Mouse (Mus musculus): Measurements from ENCODE around the gene Plxnd1.

Gene Plxnd1

GRCm38 (mm10) chr6:115961743-115962142, 33.1 kb downstream of the Plxnd1 start:
- intact Hi-C loops (cut with DNase I): no loop called here

DNA sequence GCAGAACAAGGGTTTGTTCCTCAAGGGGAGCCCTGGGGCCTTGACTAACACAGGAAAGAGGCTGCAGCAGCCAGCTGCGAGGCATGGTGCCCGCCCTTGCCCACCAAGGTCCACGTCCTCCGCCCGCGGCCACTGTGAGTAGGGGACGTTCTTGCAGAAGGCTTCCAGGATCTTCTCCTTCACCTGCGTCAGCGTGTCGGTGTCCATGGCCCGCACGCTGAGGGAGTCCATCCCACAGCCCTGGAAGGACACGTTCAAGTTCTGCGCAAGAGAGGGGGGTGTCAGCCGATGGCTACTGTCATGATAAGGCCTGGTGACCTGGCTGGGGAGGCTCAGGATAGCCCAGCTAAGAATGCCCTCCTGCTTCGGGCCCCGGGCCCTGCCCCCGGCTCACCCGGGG, 34.5 kb downstream of the Plxnd1 start:
- intact Hi-C loops (cut with DNase I): no loop called here

- intact Hi-C loops (cut with DNase I): loop anchor here (5.0 kb wide), 3 partner anchors 33 to 57 kb away; no protein-coding TSS in a partner anchor
These were observed 35.6 kb downstream of the Plxnd1 start for GRCm38 (mm10) chr6:115959151-115959691.

DNA sequence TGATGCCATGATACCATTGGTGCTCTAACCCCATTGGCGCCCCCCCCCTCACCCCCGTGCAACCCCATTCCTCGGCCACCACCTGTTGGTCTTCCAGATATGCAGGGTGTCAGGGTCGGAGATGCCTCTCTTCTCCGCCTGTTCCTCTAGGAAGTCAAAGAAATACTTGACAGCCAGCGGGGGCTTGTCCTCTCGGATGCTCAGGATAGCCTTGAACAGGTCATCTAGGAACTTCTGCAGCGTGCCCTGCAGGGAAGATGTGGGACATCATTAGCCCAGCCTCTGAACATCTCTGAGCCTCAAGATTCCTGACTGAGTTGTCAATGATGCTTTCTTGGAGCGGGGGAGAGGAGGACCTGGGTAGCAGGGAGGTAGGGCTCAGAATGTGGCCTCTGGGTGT, 36.4 kb downstream of the Plxnd1 start:
- intact Hi-C loops (cut with DNase I): loop anchor here (5.0 kb wide), 3 partner anchors 34 to 56 kb away; no protein-coding TSS in a partner anchor

- intact Hi-C loops (cut with DNase I): loop anchor here (5.0 kb wide), 3 partner anchors 35 to 55 kb away; no protein-coding TSS in a partner anchor
These were observed 37.1 kb downstream of the Plxnd1 start for GRCm38 (mm10) chr6:115957681-115958080.

DNA sequence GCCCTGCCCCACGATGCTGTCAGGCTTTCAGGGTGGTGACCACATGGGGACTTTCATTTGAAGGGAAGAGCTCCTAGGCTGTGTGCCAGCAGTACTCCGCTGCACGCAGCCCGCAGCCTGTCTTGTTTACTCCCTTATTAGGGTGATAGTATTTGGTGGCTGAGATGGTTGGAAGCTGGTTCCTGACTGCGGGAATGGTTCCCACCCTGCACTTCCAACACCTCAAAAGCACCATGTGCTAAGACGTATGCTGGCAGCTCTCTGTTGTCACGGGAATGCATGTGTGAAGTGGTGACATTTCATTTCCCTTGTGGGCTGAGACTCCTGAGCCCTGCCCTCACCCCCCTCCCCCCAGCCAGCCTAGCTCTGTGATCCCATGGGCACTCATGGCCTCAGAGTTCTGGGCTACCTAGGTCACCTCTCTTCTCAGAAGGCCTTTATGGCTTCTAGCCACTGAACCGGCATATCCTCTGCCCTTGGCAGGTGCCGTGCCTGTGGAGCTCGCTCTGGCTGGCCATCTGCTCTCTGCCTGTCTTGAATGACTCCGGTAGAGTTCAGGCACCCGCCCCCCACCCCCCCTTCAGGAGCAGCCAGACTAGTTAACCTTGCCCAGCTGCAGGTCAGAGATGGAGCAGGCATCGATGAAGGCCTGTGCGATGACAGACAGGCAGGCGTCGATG, 37.7 kb downstream of the Plxnd1 start:
- intact Hi-C loops (cut with DNase I): loop anchor here (5.0 kb wide), 3 partner anchors 35 to 55 kb away; no protein-coding TSS in a partner anchor

GRCm38 (mm10) chr6:115956418-115956921, 38.3 kb downstream of the Plxnd1 start:
- intact Hi-C loops (cut with DNase I): loop anchor here (5.0 kb wide), 3 partner anchors 36 to 54 kb away; no protein-coding TSS in a partner anchor

DNA sequence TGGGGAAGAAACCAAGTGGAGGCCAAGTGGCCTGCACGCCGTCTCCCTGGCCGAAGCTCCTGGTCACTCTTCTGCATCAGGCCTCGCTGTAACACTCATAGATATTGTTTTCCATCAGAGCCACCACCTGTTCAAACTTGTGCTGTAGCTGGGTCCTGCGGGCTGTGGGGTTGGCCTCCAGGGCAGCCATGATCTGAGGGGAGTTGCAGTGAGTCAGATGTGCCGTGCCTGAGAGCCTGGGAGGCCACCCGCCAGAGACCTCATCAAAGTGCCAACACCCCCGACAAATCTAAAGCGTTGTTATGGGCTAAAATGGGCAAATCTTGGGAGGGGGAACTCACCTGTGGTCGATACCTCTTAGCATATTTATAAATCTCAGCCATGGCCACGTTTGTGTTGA, 39.1 kb downstream of the Plxnd1 start:
- intact Hi-C loops (cut with DNase I): loop anchor here (5.0 kb wide), 3 partner anchors 37 to 53 kb away; no protein-coding TSS in a partner anchor

DNA sequence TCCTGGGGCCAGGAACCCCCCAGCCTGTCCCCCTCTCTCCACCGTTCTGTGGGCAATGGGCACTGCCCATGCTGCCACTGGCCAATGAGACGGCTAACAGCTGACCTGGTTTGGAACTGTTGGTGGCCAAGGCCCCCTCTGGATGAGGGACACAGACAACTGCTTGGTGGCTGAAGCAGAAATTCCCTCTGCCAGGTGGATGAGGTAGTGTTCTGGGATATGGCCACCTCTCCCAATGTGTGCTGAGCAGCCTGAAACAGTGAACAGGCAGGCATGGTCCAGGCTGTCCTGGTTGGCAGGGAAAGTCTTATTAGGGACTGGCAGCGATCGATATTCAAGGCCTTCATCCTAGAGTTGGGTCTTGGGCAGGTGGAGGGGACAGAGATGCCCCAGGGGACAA, 39.6 kb downstream of the Plxnd1 start:
- intact Hi-C loops (cut with DNase I): loop anchor here (5.0 kb wide), 3 partner anchors 37 to 53 kb away; no protein-coding TSS in a partner anchor

DNA sequence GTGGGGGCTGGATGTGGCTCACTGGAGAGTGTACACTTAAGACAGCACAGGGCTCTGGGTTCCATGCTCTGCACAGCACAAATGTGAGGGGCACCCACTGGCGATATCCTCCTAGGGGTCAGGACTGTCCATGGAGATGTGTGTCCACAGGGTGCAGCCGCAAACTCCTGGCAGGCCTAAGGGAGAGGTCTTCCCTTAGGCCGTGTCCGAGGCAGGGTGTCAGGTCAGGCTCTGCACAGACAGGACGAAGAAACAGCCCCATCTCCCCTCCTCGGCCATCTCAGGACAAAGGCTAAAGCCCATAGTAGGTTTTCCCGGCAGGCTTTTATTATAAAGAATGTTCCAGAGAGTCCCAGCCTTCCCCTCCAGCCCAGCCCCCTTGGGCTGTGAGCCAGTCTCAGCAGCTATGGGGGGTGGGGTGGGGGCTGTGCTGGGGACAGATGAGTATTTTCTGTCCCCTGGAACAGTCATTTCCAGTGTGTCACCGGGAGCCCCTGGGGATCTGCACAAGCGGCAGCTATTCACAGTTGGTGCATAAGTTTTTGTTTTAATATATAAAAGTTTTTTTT, 40.2 kb downstream of the Plxnd1 start:
- intact Hi-C loops (cut with DNase I): loop anchor here (5.0 kb wide), 3 partner anchors 37 to 52 kb away; no protein-coding TSS in a partner anchor

DNA sequence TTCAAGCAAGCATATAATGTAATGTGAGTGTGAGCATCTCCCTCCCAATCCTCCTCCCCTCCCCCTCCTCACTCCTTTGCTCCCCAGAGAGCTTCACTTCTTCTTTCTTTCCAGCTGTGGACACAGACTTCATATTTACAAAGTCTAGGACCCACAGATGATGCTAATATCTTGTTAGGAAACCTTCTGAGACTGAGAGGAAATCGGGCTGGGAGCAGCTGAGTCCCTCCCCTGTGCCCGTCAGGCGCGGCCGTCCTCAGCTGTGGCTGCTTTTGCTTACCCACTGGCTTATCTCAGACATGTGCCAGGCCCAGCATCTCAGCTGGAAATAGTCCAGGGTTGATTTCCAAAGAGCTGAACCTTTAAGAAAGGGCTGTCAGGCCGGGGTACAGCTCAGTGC, 48.4 kb downstream of the Plxnd1 start:
- intact Hi-C loops (cut with DNase I): no loop called here

DNA sequence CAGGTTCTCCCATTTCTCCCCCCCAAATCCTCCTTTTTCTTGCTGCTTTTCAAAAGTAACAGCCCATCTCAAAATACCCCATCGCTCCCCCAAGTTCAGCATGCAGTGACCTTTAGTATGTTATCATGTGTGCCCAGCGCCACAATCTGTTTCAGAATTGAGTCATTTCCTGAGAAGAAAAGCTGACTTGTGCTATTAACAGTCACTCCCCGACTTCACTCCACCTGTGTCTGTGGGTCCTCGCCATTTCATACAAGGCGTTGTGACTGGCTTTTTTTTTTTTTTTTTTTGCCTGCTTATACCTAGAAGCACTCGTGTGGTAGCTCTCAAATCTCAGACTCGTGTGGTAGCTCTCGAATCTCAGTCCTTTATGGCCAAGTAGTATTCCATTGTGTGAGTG, 49.2 kb downstream of the Plxnd1 start:
- intact Hi-C loops (cut with DNase I): no loop called here

DNA sequence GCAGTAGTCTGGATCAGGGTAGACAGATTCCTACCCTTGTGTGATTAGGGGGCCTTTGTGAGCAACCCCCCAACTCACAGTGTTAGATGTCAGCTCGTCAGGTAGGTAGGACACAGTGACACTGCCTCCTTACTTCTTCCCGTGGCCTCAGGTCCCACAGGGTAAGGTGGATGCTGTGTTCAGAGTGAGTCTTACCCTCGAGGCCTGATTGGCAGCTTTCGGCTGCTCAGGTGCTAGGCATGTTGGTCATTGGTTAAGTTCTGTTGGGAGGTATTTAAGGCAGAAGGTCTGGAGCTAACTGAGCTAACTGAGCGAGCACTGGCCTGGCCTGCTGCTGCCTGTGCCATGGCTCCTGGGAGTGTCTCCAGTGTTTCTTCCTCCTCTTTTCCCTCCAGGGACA, 50.2 kb downstream of the Plxnd1 start, which contains the start of gene H1foo:
TSS of gene H1foo (plus strand) at position 301 of the 400 bp plus-strand sequence.
- intact Hi-C loops (cut with DNase I): no loop called here

- intact Hi-C loops (cut with DNase I): no loop called here
These were observed 51.0 kb downstream of the Plxnd1 start for GRCm38 (mm10) chr6:115943498-115944427.

- intact Hi-C loops (cut with DNase I): no loop called here
These were observed 53.7 kb downstream of the Plxnd1 start for GRCm38 (mm10) chr6:115941128-115941527.

GRCm38 (mm10) chr6:115940603-115941002, 54.2 kb downstream of the Plxnd1 start:
- intact Hi-C loops (cut with DNase I): no loop called here

DNA sequence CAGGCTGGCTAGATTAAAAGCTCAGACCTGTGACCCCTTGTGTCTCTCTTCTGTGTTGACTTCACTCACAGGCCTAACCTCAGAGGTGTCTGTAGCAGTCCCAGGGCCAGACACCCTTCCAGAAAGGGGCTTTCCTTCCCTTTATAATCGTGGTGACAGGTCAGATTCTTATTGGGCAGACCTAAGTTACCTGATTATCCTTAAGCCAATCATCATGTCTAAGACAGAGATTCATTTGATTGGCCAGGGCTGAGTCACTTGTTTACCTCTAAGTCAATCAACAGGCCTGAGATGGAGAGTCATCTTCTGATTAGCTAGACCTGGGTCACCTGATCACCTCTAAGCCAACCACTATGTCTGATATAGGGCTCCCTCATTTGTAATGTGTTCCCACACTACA, 56.0 kb downstream of the Plxnd1 start:
- intact Hi-C loops (cut with DNase I): no loop called here

GRCm38 (mm10) chr6:115938011-115938410, 56.8 kb downstream of the Plxnd1 start:
- intact Hi-C loops (cut with DNase I): no loop called here

GRCm38 (mm10) chr6:115935544-115935943, 59.3 kb downstream of the Plxnd1 start:
- intact Hi-C loops (cut with DNase I): no loop called here

GRCm38 (mm10) chr6:115932391-115932790, 62.4 kb downstream of the Plxnd1 start:
- intact Hi-C loops (cut with DNase I): no loop called here

DNA sequence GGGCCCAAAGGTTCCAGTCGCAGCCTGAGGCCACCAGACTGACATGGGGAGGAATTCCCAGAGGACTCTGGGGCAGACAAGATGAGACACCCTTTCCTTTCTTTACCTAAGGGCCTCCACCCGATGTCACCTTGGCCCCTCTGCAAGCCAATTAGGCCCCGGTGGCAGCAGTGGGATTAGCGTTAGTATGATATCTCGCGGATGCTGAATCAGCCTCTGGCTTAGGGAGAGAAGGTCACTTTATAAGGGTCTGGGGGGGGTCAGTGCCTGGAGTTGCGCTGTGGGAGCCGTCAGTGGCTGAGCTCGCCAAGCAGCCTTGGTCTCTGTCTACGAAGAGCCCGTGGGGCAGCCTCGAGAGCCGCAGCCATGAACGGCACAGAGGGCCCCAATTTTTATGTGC, 63.2 kb downstream of the Plxnd1 start, which contains the start of gene Rho:
TSS of gene Rho (plus strand) at position 110 of the 400 bp plus-strand sequence.
- intact Hi-C loops (cut with DNase I): no loop called here
